ENCODE assay signal across 10 mouse cellular contexts in the genomic region with DNA sequence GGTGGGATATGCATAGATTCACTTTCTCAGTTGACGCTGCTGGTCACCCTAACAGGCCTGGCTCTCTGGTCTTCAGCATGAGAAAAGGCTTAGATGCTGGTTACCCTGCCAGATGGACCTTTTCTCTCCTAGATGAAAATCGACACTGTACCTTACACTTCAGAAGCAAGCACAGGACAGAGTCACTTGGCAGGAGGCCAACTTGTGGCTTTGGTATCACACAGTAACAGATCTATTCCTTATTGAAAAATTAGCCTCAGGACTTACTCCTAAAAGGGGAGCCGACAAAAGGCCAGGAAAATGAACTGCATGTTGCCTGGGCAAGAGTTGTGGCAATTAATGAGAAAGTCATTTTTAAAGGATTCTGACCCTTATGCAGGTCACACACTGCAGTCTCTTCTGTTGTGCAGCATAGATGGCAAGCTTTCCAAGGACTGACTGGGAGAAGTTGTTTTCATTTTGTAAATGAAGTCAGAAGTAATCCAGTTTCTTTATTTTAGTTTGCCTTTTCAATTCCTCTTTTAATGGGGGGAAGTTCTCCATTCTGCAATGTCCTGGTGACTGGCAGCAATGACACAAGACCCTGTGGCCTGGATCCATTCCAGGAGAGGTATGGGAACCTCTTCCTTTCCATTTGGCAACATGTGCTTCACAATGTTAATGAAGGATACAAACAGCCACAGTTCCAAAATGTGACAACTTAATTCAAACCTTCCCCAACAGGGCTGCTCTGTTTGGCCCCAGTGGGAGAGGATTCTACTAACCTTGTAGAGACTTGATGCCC. TPM values are rescaled to one million over a fixed set of nuclear protein-coding genes. Genes with fewer than 3 reads are reported as not detected.
DNase-seq lines count a peak whose midpoint lies in the region; ATAC-seq and TF ChIP-seq lines count a peak whose summit lies in the region.
"Had no signal": no experiment of that assay in that cellular context is flagged by ENCODE, and none has a peak within 500 bp of the region (broad histone marks: within the 10 kb centered on the region; RNA-seq: fewer than 3 reads in every experiment).

No protein-coding gene starts in this region.

- no peak overlapping the region for H3K9ac ChIP-seq in hindbrain, postnatal 0 days (replicated peaks; ENCODE audit: low read length)
- H3K9ac ChIP-seq in hindbrain, embryonic 13.5 days = no peak overlapping the region
- H3K9ac ChIP-seq: embryonic facial prominence, embryonic 13.5 days; hindbrain, embryonic 14.5 days had no signal

- no peaks in the 10 kb centered on the region for H3K4me1 ChIP-seq in hindbrain, postnatal 0 days (ENCODE audit: insufficient read depth, low read length)
- peaks cover 9% of the 10 kb centered on the region; the same call in 1 of the 2 replicates for H3K4me1 ChIP-seq in hindbrain, embryonic 13.5 days (replicated peaks)
- H3K4me1 ChIP-seq in bone marrow macrophage, adult 2 months (ENCODE audit: control insufficient read depth, insufficient read depth, low read length) = peaks cover 40% of the 10 kb centered on the region

- peaks cover 12% of the 10 kb centered on the region; the same call in 1 of the 2 replicates for H3K36me3 ChIP-seq in hindbrain, postnatal 0 days (ENCODE audit: insufficient read depth, low read length)
- peaks cover 32% of the 10 kb centered on the region for H3K36me3 ChIP-seq in hindbrain, embryonic 13.5 days

- peak; percentile 23 for DNase-seq in hindbrain, postnatal 0 days (ENCODE audit: low spot score)
- peak; percentile 49 for DNase-seq in lung, postnatal 25 days (ENCODE audit: low spot score)
- DNase-seq in frontal cortex, postnatal 10 days (ENCODE audit: low spot score in 2 of 2) = no peak
- DNase-seq in ovary, postnatal 10 days (ENCODE audit: low spot score) = no peak
- no peak for DNase-seq in right cerebral cortex, postnatal 25 days

- TF ChIP-seq POLR2A in bone marrow macrophage, adult 2 months (IDR thresholded peaks at IDR 0.05; ENCODE audit: borderline replicate concordance, low read depth, low read length) = no peak

- H3K27me3 ChIP-seq in hindbrain, postnatal 0 days (ENCODE audit: insufficient read depth, low read length) = no peaks in the 10 kb centered on the region
- H3K27me3 ChIP-seq in hindbrain, embryonic 13.5 days = no peaks in the 10 kb centered on the region
- H3K27me3 ChIP-seq: embryonic facial prominence, embryonic 13.5 days had no signal

- no peak for TF ChIP-seq CTCF in hindbrain, postnatal 0 days (IDR thresholded peaks at IDR 0.05; ENCODE audit: low read depth)
- no peak for TF ChIP-seq CTCF in bone marrow macrophage, adult 2 months (IDR thresholded peaks at IDR 0.05; ENCODE audit: low read depth, low read length)

- H3K4me2 ChIP-seq in hindbrain, postnatal 0 days (ENCODE audit: low read depth, low read length) = no peak overlapping the region
- no peak overlapping the region for H3K4me2 ChIP-seq in hindbrain, embryonic 13.5 days
- H3K4me2 ChIP-seq: embryonic facial prominence, embryonic 13.5 days; hindbrain, embryonic 14.5 days had no signal

- H3K9me3 ChIP-seq in hindbrain, postnatal 0 days (ENCODE audit: low read length) = no peaks in the 10 kb centered on the region
- H3K9me3 ChIP-seq in hindbrain, embryonic 13.5 days = no peaks in the 10 kb centered on the region
- H3K9me3 ChIP-seq: embryonic facial prominence, embryonic 13.5 days had no signal

- ATAC-seq in hindbrain, postnatal 0 days = no peak
- no peak for ATAC-seq in hindbrain, embryonic 13.5 days (ENCODE audit: low FRiP score)
- 0 out of 2 replicates have a peak, but pooled peaks have one; percentile 3 for ATAC-seq in erythroblast, adult 5-6 weeks (replicated peaks; ENCODE audit: low FRiP score, poor library complexity, severe bottlenecking)

- WGBS in hindbrain, postnatal 0 days = 45% methylated on average over 3 of the region's 3 CpGs
- WGBS in hindbrain, embryonic 13.5 days = 67% methylated on average over 3 of the region's 3 CpGs

- H3K27ac ChIP-seq in hindbrain, postnatal 0 days = no peak overlapping the region
- H3K27ac ChIP-seq in hindbrain, embryonic 13.5 days = no peak overlapping the region
- peak overlapping the region; percentile 76 for H3K27ac ChIP-seq in bone marrow macrophage, adult 2 months (ENCODE audit: insufficient read depth, low read depth, low read length)
- H3K27ac ChIP-seq: embryonic facial prominence, embryonic 13.5 days; hindbrain, embryonic 14.5 days had no signal

- no peak overlapping the region for H3K4me3 ChIP-seq in hindbrain, postnatal 0 days (ENCODE audit: low read length)
- no peak overlapping the region for H3K4me3 ChIP-seq in hindbrain, embryonic 13.5 days
- H3K4me3 ChIP-seq in bone marrow macrophage, adult 2 months (ENCODE audit: insufficient read depth, low read length) = peak overlapping the region; percentile 9; the same call in 1 of the 2 replicates
- H3K4me3 ChIP-seq: embryonic facial prominence, embryonic 13.5 days had no signal

RNA-seq across cellular contexts. Expression of a gene that starts 59.7 kb away (rescaled TPM):
- 285 and 293 TPM in 2 replicates for total RNA-seq in hindbrain, postnatal 0 days (2014; rRNA removed)
- polyA plus RNA-seq in hindbrain, postnatal 0 days (2015; fragmentation: Nextera tagmentation; extraction: Ambion mirVana) = 137 and 151 TPM in 2 replicates
- 190 and 195 TPM in 2 replicates for polyA plus RNA-seq in hindbrain, embryonic 13.5 days (2015; fragmentation: Nextera tagmentation; extraction: Ambion mirVana)
- polyA plus RNA-seq in bone marrow macrophage, adult 2 months (2012; ENCODE audit: insufficient read depth, insufficient read length, missing spikeins) = 16.5 and 17.0 TPM in 2 replicates
- 270 and 296 TPM in 2 replicates for total RNA-seq in erythroblast, adult 5-6 weeks (2015; ENCODE audit: low replicate concordance)
- 358 and 528 TPM in 2 replicates for total RNA-seq in erythroblast, adult 5-6 weeks (2017; ENCODE audit: low replicate concordance)

Comparison
In these comparisons a context has a peak if more than half of its experiments do, and no peak if none do; other contexts are left out.
1. DNase-seq: peak in hindbrain, postnatal 0 days (single experiment) and lung, postnatal 25 days (single experiment); none in frontal cortex, postnatal 10 days (0 of 2), ovary, postnatal 10 days (single experiment) and right cerebral cortex, postnatal 25 days (single experiment).